Mouse (Mus musculus) C2C12 (cell line): ENCODE measurements around the gene Tnfaip8l1.

Experiments
- CTCF ChIP-seq: IDR thresholded peaks from one replicate; pipeline ENCODE4 v1.5.1; 2011; ENCODE audit not compliant: control insufficient read depth, insufficient read depth, insufficient read length
- FOSL1 ChIP-seq: IDR thresholded peaks from one replicate; pipeline ENCODE4 v1.8.0; 2011; ENCODE audit warnings: mild to moderate bottlenecking, low read length; ENCODE audit not compliant: poor library complexity, insufficient read depth, severe bottlenecking
- MYOD1 ChIP-seq: IDR thresholded peaks from one replicate; pipeline ENCODE4 v1.6.1; 2011; ENCODE audit warnings: low read depth; ENCODE audit not compliant: control insufficient read depth, insufficient read length
- USF1 ChIP-seq: IDR thresholded peaks from one replicate; pipeline ENCODE4 v1.6.1; 2011; ENCODE audit warnings: low read depth, mild to moderate bottlenecking, control low read depth, moderate library complexity

DNA sequence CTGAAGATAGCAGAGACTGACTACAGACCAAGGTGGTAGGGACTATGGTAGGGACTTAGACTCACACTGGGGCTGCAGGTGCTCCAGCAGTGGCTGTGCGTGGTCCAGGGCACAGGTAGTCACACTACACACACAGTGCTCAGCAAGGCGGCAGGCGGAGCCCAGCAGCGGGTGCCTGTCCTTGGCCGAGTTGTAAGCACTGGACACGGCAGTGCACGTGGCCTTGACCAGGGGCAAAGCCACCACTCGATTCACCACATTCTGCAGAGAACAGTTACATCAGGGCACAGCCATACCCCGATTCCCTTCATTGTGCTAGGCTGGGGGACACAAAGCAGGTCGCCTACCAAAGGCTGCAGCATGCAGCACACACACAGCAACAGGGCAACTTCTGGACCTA, 46.1 kb upstream of the Tnfaip8l1 start:
- TF ChIP-seq USF1 (no peak), CTCF (no peak), FOSL1 (no peak), MYOD1 (no peak)
